Mouse (Mus musculus) hematopoietic stem cell, adult 5-6 weeks (primary cell): ENCODE data around the gene Ddo. TPM values are rescaled to one million over a fixed set of nuclear protein-coding genes. Genes with fewer than 3 reads are reported as not detected.

Experiments used
- ATAC-seq, 2 experiments: fragments of 125-278 bp in 1 of 2; replicated peaks in 1 of 2; 2 replicates each; pipeline ENCODE4 v1.8.0; 2016 to 2017; ENCODE audit warnings: inconsistent platforms in 2 of 2, mild to moderate bottlenecking in 2 of 2, moderate number of reproducible peaks in 2 of 2, low read depth in 1 of 2, moderate TSS enrichment in 1 of 2; ENCODE audit not compliant: low FRiP score in 2 of 2, poor library complexity in 2 of 2, severe bottlenecking in 2 of 2, insufficient read depth in 1 of 2, low TSS enrichment in 1 of 2
- total RNA-seq: library from RNA; stranded (forward); fragments of 172-1452, 232-1000 nt; gene quantifications from 2 replicates; pipeline ENCODE4 v1.2.3, GENCODE M21; 2017

Ddo gene
- total RNA-seq, 1 experiment from 2014 or later, result not detected

DNA sequence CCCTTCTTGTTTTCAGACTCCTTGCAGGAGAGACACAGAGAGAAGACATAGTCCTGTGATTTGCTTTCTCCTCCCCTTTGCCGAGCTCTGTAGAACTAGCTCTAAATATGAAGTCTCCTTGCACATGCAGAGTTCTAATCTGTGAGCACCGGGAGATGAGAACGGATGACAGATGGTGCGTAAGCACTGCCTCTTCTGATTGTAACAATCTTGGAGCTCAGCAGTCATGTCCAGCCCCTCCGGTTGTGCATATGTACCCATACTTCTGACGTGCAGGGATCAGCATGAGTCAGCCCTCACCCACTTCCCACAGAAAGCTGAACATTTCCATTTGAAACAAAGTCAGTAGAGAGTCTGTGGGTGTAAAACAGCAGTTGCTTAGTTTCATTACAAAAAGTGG lies 58.5 kb downstream of the Ddo start:
- ATAC-seq, result no peak

DNA sequence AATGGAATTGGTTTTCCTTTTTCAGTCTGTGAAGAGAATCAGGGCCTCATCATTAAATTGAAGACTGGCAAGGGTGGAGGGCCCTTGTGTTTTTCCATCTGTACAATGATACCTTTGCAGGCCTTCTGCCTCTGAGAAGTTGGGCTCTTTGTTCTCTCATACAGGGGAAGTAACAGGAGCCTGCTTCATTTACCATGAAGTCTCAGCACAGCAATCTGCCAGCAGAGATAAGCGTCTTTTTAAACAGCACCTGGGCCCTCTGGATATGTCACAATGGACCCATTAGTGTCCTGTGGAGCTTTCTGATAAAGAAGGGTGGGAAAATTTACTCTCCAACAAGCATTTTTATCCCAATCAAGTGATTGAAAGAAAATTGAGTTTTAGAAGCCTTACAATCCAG lies 59.1 kb downstream of the Ddo start:
- ATAC-seq, result no peak

DNA sequence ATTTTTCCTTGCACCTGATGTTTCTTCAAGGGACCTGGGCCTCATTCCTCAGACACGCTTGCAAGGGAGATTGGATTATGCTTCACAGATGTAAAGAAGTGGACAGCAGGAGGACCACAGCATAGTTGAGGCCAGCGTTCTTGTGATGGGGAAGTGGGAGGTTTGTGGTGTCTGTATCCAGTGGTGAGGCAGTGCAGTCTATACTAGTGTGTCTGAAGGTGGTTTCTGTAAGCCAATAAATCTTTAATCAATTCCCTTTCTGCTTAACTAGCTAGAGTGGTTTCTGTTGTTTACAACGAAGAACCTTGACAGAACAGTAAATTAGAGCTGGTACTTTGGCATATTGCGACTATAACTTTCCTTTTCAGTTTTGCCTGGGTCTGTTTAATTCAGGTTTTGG lies 68.8 kb downstream of the Ddo start:
- ATAC-seq, result 0 out of 4 replicates have a peak, but pooled peaks of 1 of the 2 experiments have one; percentile 17

DNA sequence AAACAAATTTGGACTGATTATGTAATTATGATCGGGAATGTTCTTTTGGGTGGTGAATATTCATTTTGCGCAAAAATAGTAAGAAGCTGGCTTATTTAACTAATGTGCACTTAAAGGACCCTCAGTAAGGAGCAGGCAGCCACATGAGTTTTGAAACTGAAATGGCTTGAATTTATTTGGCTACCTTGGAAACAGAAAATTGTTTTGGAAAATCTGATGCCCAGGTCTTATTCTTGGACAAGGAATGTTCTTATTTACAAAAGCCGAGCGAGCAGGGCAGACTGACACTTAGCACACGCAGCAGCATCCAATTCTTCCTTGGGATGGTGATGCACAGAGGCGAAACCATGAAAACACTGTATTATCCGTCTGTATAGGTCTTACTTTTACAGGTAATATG lies 81.3 kb downstream of the Ddo start:
- ATAC-seq, result no peak

DNA sequence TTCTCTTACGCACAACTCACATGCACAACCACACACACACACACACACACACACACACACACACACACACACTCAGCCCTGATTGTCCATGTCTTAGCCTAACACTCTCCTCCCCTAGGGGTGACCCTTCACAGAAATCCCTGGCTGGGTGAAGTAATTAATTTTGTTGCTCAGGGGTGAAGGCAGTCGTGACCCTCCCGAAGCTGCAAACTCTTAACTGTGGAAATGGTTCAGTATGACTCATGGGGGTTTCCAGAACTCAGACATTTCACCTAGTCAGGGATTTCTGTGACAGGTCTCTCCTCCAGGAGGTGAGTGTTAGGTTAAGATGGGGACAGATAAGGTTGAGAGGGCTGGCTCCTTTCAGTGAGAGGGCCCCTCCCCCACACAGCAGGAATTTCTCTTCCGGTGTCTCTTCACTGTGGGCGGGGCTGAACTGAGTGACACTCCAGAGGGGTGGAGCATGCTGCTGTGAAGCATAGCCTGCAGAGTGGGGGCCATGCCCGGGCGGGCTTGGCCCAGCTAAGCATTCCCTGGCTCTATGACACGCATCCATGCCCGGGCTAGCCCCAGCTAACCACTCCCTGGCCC lies 83.3 kb downstream of the Ddo start:
- ATAC-seq, result no peak

DNA sequence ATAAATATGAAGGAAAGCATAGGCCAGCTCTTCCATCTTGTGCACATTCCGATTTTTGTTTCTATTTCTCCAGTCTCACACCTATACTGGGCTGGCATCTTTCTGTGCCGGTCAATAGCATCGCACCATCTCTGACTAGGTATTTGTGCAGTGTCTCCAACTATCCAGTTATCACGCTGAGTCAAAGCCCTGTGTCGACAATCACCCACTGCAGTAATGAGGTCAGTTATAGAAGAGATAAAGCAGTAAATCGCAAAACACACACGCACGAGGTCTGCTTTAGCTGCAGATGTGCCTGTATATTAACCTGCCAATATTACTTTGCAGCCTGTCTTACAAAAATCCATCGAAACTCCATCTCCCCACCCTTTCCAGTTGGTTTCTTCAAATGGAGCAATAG lies 84.0 kb downstream of the Ddo start:
- ATAC-seq, result no peak

GRCm38 (mm10) chr10:40715151-40715550 lies 85.3 kb downstream of the Ddo start:
- no peak for ATAC-seq

DNA sequence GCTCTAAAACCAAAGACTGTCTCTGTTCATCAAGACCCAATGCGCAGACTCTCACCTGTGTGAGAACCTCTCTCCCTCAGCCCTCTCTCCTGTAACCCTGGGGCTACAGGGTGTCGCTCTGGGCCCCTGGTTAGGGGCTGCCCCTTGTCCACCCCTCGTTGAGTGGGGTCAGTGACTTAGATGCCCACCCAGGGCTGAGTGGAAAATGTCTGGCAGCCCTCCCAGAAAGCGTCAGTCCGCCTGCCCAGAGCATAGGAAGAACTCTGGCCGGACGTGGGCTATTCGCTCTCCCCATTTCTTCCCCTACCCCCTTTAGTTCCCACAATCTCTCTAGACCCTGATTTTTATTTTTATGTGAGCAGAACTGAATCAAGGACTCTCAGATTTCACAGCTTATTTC lies 86.5 kb downstream of the Ddo start:
- ATAC-seq, result no peak

DNA sequence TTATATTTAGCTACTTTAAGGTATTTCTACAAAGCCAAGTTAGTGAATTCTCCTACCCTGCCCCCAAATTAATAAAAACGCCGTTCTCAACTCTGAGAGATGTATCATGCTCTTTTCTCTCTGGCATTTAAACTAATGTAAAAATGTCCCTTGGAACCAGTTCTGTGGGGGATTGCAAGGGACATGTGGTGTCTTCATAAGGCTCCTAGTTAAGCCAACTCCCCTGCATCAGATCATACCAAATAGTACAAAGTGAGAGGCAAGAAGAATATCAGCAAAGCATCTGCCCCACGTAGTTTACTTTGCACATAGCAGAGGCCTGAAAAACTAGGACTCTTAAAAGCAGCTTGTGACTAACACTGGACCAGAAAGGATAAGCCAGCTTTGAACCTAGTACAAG lies 86.9 kb downstream of the Ddo start:
- no peak for ATAC-seq

GRCm38 (mm10) chr10:40718362-40718761 lies 88.6 kb downstream of the Ddo start:
- no peak for ATAC-seq

DNA sequence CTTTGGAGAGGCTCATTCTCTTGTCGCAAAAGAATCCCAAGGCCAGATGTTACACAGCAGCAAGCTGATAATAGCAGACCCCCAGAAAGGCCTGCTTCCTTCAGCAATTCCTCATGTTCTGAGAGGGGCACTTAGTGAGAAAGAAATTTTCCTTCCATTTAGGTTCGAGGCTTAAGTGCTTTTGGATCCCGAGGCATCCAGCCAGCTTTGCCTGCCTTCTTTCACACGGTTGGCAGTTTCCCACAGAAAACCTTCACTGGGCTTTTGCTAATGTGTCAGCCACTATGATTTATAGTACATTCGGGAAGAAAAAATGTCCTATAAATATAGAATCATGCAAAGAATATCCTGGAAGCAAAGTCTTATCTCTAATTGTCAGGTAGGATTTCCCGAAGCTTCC lies 89.3 kb downstream of the Ddo start:
- no peak for ATAC-seq

- no peak for ATAC-seq
These were observed 91.1 kb downstream of the Ddo start for GRCm38 (mm10) chr10:40720883-40721282.

DNA sequence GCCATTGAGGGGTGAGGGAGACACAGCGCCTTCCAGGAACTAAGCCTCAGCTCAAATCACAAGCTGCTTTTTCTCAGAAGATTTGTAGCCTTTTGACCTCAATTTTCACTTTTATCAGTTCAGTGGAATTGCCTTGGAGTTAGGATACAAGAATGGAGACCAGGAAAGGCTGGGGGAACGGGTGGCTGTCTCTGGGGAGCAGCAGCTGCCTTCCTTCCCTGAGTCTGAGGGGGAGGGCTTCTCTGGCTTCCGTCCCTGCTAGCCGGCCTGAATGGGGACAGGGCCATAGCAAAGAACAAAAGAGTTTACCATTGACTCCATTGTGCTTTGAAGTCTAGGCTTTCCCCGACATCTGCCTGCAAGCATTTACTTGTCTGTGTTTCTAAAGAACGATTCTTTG lies 94.5 kb downstream of the Ddo start:
- no peak for ATAC-seq

- ATAC-seq, result no peak
These were observed 95.3 kb downstream of the Ddo start for GRCm38 (mm10) chr10:40725066-40725465.

GRCm38 (mm10) chr10:40725471-40725870 lies 95.7 kb downstream of the Ddo start:
- no peak for ATAC-seq

DNA sequence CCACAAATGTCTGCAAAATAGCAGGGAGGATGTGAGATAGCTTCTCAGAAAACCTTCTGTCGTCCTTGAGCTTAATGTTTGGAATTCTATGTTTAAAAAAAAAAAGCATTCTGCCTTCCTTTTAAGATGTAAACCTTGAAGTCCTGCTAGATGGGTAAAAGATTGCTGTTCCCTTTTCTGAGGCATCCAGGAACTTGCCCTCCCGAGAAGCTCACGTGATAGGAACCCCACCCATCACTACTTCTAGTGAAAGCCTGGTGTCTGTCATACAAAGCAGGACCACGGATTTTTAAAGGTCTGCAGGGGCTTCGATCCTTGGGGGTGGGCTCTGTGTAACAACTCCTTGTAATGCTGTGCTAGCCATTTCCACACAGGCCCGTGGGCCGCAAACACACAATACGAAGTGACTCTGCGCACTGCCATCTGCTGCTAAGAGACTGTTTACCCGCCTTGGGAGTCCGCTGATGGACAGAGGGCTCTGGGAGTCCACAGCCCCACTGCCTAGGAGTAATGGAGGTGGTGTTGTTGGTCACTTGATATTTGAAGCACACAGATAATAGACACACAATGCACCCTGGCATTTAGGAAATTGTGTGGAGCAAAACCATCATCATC lies 96.6 kb downstream of the Ddo start:
- no peak for ATAC-seq

GRCm38 (mm10) chr10:40726989-40727388 lies 97.2 kb downstream of the Ddo start:
- no peak for ATAC-seq

- ATAC-seq, result no peak
These were observed 100.4 kb downstream of the Ddo start for GRCm38 (mm10) chr10:40730200-40730599.
